Mouse (Mus musculus) T-helper 1 cell (primary cell): ENCODE data around the gene Boll.

Experiments used
- in situ Hi-C: fragments of 300-600 bp; cut with MboI, MseI; formaldehyde crosslinking; loops from one replicate; pipeline ENCODE4 v1.15.1; 2025; ENCODE audit warnings: high pct_unique_total_duplicates

Boll gene

GRCm38 (mm10) chr1:55239237-55239636 is 124.0 kb downstream of the Boll start:
- in situ Hi-C loops: loop anchor here (5.0 kb wide), 1 partner anchor 133 kb away; no protein-coding TSS in a partner anchor

GRCm38 (mm10) chr1:55238496-55238895 is 124.8 kb downstream of the Boll start:
- in situ Hi-C loops: loop anchor here (5.0 kb wide), 1 partner anchor 134 kb away; no protein-coding TSS in a partner anchor

GRCm38 (mm10) chr1:55237643-55238161 is 125.6 kb downstream of the Boll start:
- in situ Hi-C loops: loop anchor here (5.0 kb wide), 1 partner anchor 135 kb away; no protein-coding TSS in a partner anchor

- in situ Hi-C loops: loop anchor here (5.0 kb wide), 1 partner anchor 135 kb away; no protein-coding TSS in a partner anchor
Observed at GRCm38 (mm10) chr1:55236890-55237642, 126.2 kb downstream of the Boll start, which contains the start of gene Mars2. Gene Mars2, plus strand, starts transcription at chr1:55237177.

GRCm38 (mm10) chr1:55236487-55236886 is 126.8 kb downstream of the Boll start:
- in situ Hi-C loops: loop anchor here (5.0 kb wide), 1 partner anchor 136 kb away; no protein-coding TSS in a partner anchor

GRCm38 (mm10) chr1:55234910-55235520 is 128.3 kb downstream of the Boll start:
- in situ Hi-C loops: loop anchor here (5.0 kb wide), 1 partner anchor 137 kb away; no protein-coding TSS in a partner anchor

- in situ Hi-C loops: no loop called here
Observed at GRCm38 (mm10) chr1:55228256-55228884, 134.9 kb downstream of the Boll start.

- in situ Hi-C loops: no loop called here
Observed at GRCm38 (mm10) chr1:55227376-55227775, 135.9 kb downstream of the Boll start.

- in situ Hi-C loops: no loop called here
Observed at GRCm38 (mm10) chr1:55226011-55226857, 137.0 kb downstream of the Boll start, which contains the start of gene Rftn2. Gene Rftn2, minus strand, starts transcription at chr1:55226782.

GRCm38 (mm10) chr1:55225398-55225797 is 137.9 kb downstream of the Boll start:
- in situ Hi-C loops: no loop called here

GRCm38 (mm10) chr1:55224111-55224510 is 139.2 kb downstream of the Boll start:
- in situ Hi-C loops: no loop called here

GRCm38 (mm10) chr1:55223026-55223425 is 140.2 kb downstream of the Boll start:
- in situ Hi-C loops: no loop called here

GRCm38 (mm10) chr1:55221352-55221751 is 141.9 kb downstream of the Boll start:
- in situ Hi-C loops: no loop called here

- in situ Hi-C loops: no loop called here
Observed at GRCm38 (mm10) chr1:55217191-55217590, 146.1 kb downstream of the Boll start.

GRCm38 (mm10) chr1:55215185-55215813 is 148.0 kb downstream of the Boll start:
- in situ Hi-C loops: no loop called here

GRCm38 (mm10) chr1:55213936-55214335 is 149.3 kb downstream of the Boll start:
- in situ Hi-C loops: no loop called here

- in situ Hi-C loops: no loop called here
Observed at GRCm38 (mm10) chr1:55213475-55213874, 149.8 kb downstream of the Boll start.

GRCm38 (mm10) chr1:55212771-55213170 is 150.5 kb downstream of the Boll start:
- in situ Hi-C loops: no loop called here

GRCm38 (mm10) chr1:55211081-55211480 is 152.2 kb downstream of the Boll start:
- in situ Hi-C loops: no loop called here

GRCm38 (mm10) chr1:55210202-55210965 is 152.9 kb downstream of the Boll start:
- in situ Hi-C loops: no loop called here
